Mouse (Mus musculus) intestine, postnatal 0 days (tissue): ENCODE measurements around the gene Phkg1. TPM values are rescaled to one million over a fixed set of nuclear protein-coding genes. Genes with fewer than 3 reads are reported as not detected.
A peak's percentile ranks its signal among the peaks of the same experiment; 100 is the strongest.
"Not testable (repeated sequence)": the region's sequence is repeated elsewhere in the genome, so short reads cannot be mapped to it uniquely, and the experiment has no call there.

Experiments used
- ATAC-seq: fragments of 200-750 bp; cut with Nextera tagmentation; 2 replicates; pipeline ENCODE4 v1.8.0; 2017; ENCODE audit warnings: mild to moderate bottlenecking, moderate TSS enrichment, moderate library complexity
- H3K27ac ChIP-seq: fragments of 300-500 bp; sonication (generic); 2 replicates; pipeline ENCODE4 v1.5.1; 2014; ENCODE audit warnings: mild to moderate bottlenecking, low read depth, low read length, moderate library complexity
- H3K27me3 ChIP-seq: fragments of 300-500 bp; sonication (generic); replicated peaks from 2 replicates; pipeline ENCODE4 v1.6.1; 2014; ENCODE audit warnings: low read length, mixed read lengths; ENCODE audit not compliant: control insufficient read depth, insufficient read depth
- H3K36me3 ChIP-seq: fragments of 300-500 bp; sonication (generic); 2 replicates; pipeline ENCODE4 v1.6.1; 2014; ENCODE audit warnings: mild to moderate bottlenecking, moderate library complexity; ENCODE audit not compliant: control insufficient read depth, insufficient read depth
- H3K4me1 ChIP-seq: fragments of 300-500 bp; sonication (generic); replicated peaks from 2 replicates; pipeline ENCODE4 v1.6.1; 2014; ENCODE audit warnings: antibody characterized with exemption, low read length, mixed read lengths; ENCODE audit not compliant: control insufficient read depth, insufficient read depth
- H3K4me2 ChIP-seq: fragments of 300-500 bp; sonication (generic); replicated peaks from 2 replicates; pipeline ENCODE4 v1.6.1; 2014; ENCODE audit warnings: low read depth, mild to moderate bottlenecking, moderate library complexity
- H3K4me3 ChIP-seq: fragments of 300-500 bp; sonication (generic); 2 replicates; pipeline ENCODE4 v1.5.1; 2014; ENCODE audit warnings: low read depth, low read length
- H3K9ac ChIP-seq: fragments of 300-500 bp; sonication (generic); 2 replicates; pipeline ENCODE4 v1.6.1; 2014; ENCODE audit warnings: mild to moderate bottlenecking, low read depth, low read length
- H3K9me3 ChIP-seq: fragments of 300-500 bp; sonication (generic); 2 replicates; pipeline ENCODE4 v1.6.1; 2016; ENCODE audit warnings: mixed run types; ENCODE audit not compliant: control insufficient read depth
- CTCF ChIP-seq: sonication (generic); IDR thresholded peaks from 2 replicates; pipeline ENCODE4 v1.5.1; 2016; ENCODE audit warnings: low read depth, mild to moderate bottlenecking, control low read depth, antibody characterized with exemption, moderate library complexity
- WGBS: fragments of 180-500 bp; shearing (Covaris S2); extraction: QIAGEN DNeasy Blood & Tissue Kit; methylation state at CpG from one replicate; pipeline ENCODE4 v1.1.7; 2014; 5-methylcytosine and 5-hydroxymethylcytosine counted together
- polyA plus RNA-seq: library from polyadenylated mRNA; unstranded; fragments of >200 nt; fragmentation: Nextera tagmentation; extraction: Ambion mirVana; gene quantifications from 2 replicates; pipeline ENCODE4 v1.2.1, GENCODE M21; 2015

Phkg1 gene
- polyA plus RNA-seq, 1 experiment from 2014 or later = not detected

DNA sequence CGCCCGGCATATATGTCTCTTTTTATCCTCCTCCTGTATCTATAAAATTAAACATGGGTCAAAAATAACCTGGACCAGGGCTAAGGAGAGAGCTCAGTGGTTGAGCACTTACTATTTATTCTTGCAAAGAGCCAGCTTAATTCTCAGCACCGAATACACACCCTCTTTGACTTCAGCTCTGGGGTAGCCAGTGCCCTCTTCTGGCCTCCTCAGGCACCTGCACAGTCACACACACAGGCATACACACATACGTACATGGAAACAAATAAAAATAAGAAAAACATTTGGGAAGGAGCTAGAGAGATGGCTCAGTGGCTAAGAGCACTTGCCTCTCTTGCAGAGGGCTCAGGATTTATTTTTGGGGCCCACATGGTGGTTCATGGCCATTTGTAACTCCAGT is 23.6 kb upstream of the Phkg1 start:
- no peaks in the 10 kb centered on the region for H3K36me3 ChIP-seq
- no peak for ATAC-seq
- no peaks in the 10 kb centered on the region for H3K4me1 ChIP-seq
- no peak overlapping the region for H3K27ac ChIP-seq
- H3K4me3 ChIP-seq = no peak overlapping the region
- no peak overlapping the region for H3K4me2 ChIP-seq
- 94% methylated on average over 4 of the region's 4 CpGs for WGBS
- 0 out of 2 replicates have a peak, but pooled peaks have one; percentile 11 for TF ChIP-seq CTCF
- no peaks in the 10 kb centered on the region for H3K9me3 ChIP-seq
- H3K27me3 ChIP-seq = no peaks in the 10 kb centered on the region
- no peak overlapping the region for H3K9ac ChIP-seq

GRCm38 (mm10) chr5:129919320-129919719 is 21.0 kb upstream of the Phkg1 start:
- TF ChIP-seq CTCF = no peak
- Histone ChIP-seq H3K27ac (no peak overlapping the region), H3K4me2 (no peak overlapping the region), H3K4me1 (no peaks in the 10 kb centered on the region), H3K27me3 (no peaks in the 10 kb centered on the region), H3K4me3 (no peak overlapping the region), H3K9ac (no peak overlapping the region), H3K9me3 (no peaks in the 10 kb centered on the region), H3K36me3 (no peaks in the 10 kb centered on the region)
- WGBS = 59% methylated on average over 8 of the region's 8 CpGs
- ATAC-seq = no peak

DNA sequence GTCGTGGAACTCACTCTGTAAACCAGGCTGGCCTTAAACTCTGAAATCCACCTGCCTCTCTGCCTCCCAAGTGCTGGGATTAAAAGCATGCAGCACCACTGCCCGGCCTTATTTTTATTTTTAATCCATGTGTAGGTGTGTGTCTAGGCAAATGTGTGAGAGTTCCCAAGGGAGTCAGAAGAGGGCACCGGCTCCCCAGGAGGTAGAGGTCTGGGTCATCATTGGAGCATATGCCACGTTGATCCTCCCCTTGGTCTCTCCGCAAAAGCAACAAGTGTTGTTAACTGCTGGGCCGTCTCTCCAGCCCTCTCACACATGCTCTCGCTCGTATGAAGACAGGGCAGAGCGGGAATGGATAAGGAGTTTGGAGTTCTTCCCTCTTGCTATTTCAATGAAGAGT is 20.4 kb upstream of the Phkg1 start:
- H3K4me1 ChIP-seq = no peaks in the 10 kb centered on the region
- no peak for TF ChIP-seq CTCF
- no peak overlapping the region for H3K4me2 ChIP-seq
- H3K9ac ChIP-seq = no peak overlapping the region
- H3K27ac ChIP-seq = no peak overlapping the region
- no peak overlapping the region for H3K4me3 ChIP-seq
- H3K9me3 ChIP-seq = no peaks in the 10 kb centered on the region
- H3K36me3 ChIP-seq = no peaks in the 10 kb centered on the region
- H3K27me3 ChIP-seq = no peaks in the 10 kb centered on the region
- ATAC-seq = no peak
- 78% methylated on average over 9 of the region's 9 CpGs for WGBS

- Histone ChIP-seq H3K36me3 (no peaks in the 10 kb centered on the region), H3K4me2 (no peak overlapping the region), H3K4me3 (no peak overlapping the region), H3K9me3 (no peaks in the 10 kb centered on the region), H3K4me1 (no peaks in the 10 kb centered on the region), H3K27ac (no peak overlapping the region), H3K9ac (no peak overlapping the region), H3K27me3 (no peaks in the 10 kb centered on the region)
- no peak for ATAC-seq
- TF ChIP-seq CTCF = no peak
- 92% methylated on average over 24 of the region's 24 CpGs for WGBS
Measured at GRCm38 (mm10) chr5:129918065-129918651, 19.8 kb upstream of the Phkg1 start.

GRCm38 (mm10) chr5:129915491-129915890 is 17.1 kb upstream of the Phkg1 start:
- H3K4me1 ChIP-seq, H3K9ac ChIP-seq, H3K27me3 ChIP-seq, H3K9me3 ChIP-seq, H3K36me3 ChIP-seq, H3K4me2 ChIP-seq, H3K4me3 ChIP-seq, H3K27ac ChIP-seq, ATAC-seq: not testable (repeated sequence)
- 86% methylated on average over 11 of the region's 11 CpGs for WGBS

GRCm38 (mm10) chr5:129914024-129914423 is 15.7 kb upstream of the Phkg1 start:
- ATAC-seq = no peak
- WGBS = 57% methylated on average over 2 of the region's 2 CpGs
- Histone ChIP-seq H3K27ac (no peak overlapping the region), H3K4me3 (no peak overlapping the region), H3K36me3 (no peaks in the 10 kb centered on the region), H3K4me2 (no peak overlapping the region), H3K27me3 (no peaks in the 10 kb centered on the region), H3K4me1 (no peaks in the 10 kb centered on the region), H3K9me3 (no peaks in the 10 kb centered on the region), H3K9ac (no peak overlapping the region)
- TF ChIP-seq CTCF = peak; percentile 77

GRCm38 (mm10) chr5:129909591-129909990 is 11.2 kb upstream of the Phkg1 start:
- Histone ChIP-seq H3K4me1 (no peaks in the 10 kb centered on the region; the same call in 1 of the 2 replicates), H3K4me3 (no peak overlapping the region), H3K36me3 (no peaks in the 10 kb centered on the region), H3K27me3 (no peaks in the 10 kb centered on the region), H3K4me2 (no peak overlapping the region), H3K9ac (no peak overlapping the region), H3K27ac (no peak overlapping the region), H3K9me3 (no peaks in the 10 kb centered on the region)
- no peak for TF ChIP-seq CTCF
- WGBS = 80% methylated on average over 7 of the region's 7 CpGs
- no peak for ATAC-seq
